Mouse (Mus musculus): ENCODE results near the gene Cx3cr1. TPM values are rescaled to one million over a fixed set of nuclear protein-coding genes. Genes with fewer than 3 reads are reported as not detected.

The Cx3cr1 gene
- polyA plus RNA-seq, 1 experiment from 2014 or later = 7.5 TPM

DNA sequence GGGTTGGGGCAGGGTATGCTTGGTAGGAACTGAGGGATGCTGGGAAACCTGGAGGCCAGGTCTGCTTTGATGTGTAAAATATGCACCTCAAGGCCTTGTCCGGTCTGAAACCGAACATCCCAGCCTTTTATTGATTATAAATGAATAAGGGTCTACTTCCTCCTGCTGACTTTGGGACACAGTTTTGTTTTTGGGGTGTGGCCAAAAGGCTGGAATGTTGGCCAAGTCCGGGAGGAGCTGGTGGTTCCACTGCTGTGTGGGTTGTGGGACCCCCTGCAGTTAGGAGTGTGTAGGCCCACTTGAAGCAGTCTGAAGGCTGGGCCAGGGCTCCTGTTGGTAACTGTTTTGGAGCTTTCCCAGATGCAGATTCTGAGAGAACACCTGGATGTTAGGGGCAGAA, 63.7 kb downstream of the Cx3cr1 start:
- no peaks in the 10 kb centered on the region for H3K27me3 ChIP-seq (ENCODE audit: control insufficient read depth, insufficient read depth, low read length)
- H3K27ac ChIP-seq (replicated peaks in 1 of 2; ENCODE audit: control insufficient read depth in 1 of 2, insufficient read depth in 1 of 2, low read depth in 2 of 2, low read length in 2 of 2) = no peak overlapping the region
- H3K4me1 ChIP-seq (ENCODE audit: control insufficient read depth in 2 of 2, insufficient read depth in 2 of 2, low read length in 2 of 2) = peaks cover 6 to 17% of the 10 kb centered on the region in 2 experiments
- H3K9me3 ChIP-seq (ENCODE audit: control insufficient read depth, low read length) = peaks cover 5% of the 10 kb centered on the region; the same call in 1 of the 2 replicates
- ATAC-seq (ENCODE audit: insufficient number of reproducible peaks, insufficient read depth, low FRiP score, low read depth) = no peak
- H3K36me3 ChIP-seq (ENCODE audit: control insufficient read depth, insufficient read depth, low read length) = no peaks in the 10 kb centered on the region
- no peak overlapping the region for H3K9ac ChIP-seq (ENCODE audit: low read length)
- 70% methylated on average over 3 of the region's 3 CpGs for WGBS
- no peak overlapping the region for H3K4me2 ChIP-seq (ENCODE audit: low read length)
- H3K4me3 ChIP-seq (ENCODE audit: control insufficient read depth in 1 of 2, insufficient read depth in 1 of 2, low read depth in 1 of 2, low read length in 2 of 2) = no peak overlapping the region

- Histone ChIP-seq H3K36me3 (ENCODE audit: control insufficient read depth, insufficient read depth, low read length) (no peaks in the 10 kb centered on the region), H3K27ac (replicated peaks in 1 of 2; ENCODE audit: control insufficient read depth in 1 of 2, insufficient read depth in 1 of 2, low read depth in 2 of 2, low read length in 2 of 2) (no peak overlapping the region), H3K4me3 (ENCODE audit: control insufficient read depth in 1 of 2, insufficient read depth in 1 of 2, low read depth in 1 of 2, low read length in 2 of 2) (no peak overlapping the region), H3K4me1 (ENCODE audit: control insufficient read depth in 2 of 2, insufficient read depth in 2 of 2, low read length in 2 of 2) (peaks cover 3 to 15% of the 10 kb centered on the region in 2 experiments), H3K9me3 (ENCODE audit: control insufficient read depth, low read length) (peaks cover 3% of the 10 kb centered on the region; the same call in 1 of the 2 replicates), H3K9ac (ENCODE audit: low read length) (no peak overlapping the region), H3K27me3 (ENCODE audit: control insufficient read depth, insufficient read depth, low read length) (no peaks in the 10 kb centered on the region), H3K4me2 (ENCODE audit: low read length) (no peak overlapping the region)
- WGBS = 78% methylated on average over 5 of the region's 5 CpGs
- ATAC-seq (ENCODE audit: insufficient number of reproducible peaks, insufficient read depth, low FRiP score, low read depth) = no peak
Observed at GRCm38 (mm10) chr9:120002893-120003292, 66.8 kb downstream of the Cx3cr1 start.

GRCm38 (mm10) chr9:120001945-120002725, 67.5 kb downstream of the Cx3cr1 start:
- H3K27ac ChIP-seq (replicated peaks in 1 of 2; ENCODE audit: control insufficient read depth in 1 of 2, insufficient read depth in 1 of 2, low read depth in 2 of 2, low read length in 2 of 2) = peak overlapping the region; percentile 86 to 91
- no peaks in the 10 kb centered on the region for H3K27me3 ChIP-seq (ENCODE audit: control insufficient read depth, insufficient read depth, low read length)
- no peaks in the 10 kb centered on the region for H3K9me3 ChIP-seq (ENCODE audit: control insufficient read depth, low read length)
- no peaks in the 10 kb centered on the region for H3K36me3 ChIP-seq (ENCODE audit: control insufficient read depth, insufficient read depth, low read length)
- peak overlapping the region; percentile 47 to 55 for H3K4me3 ChIP-seq (ENCODE audit: control insufficient read depth in 1 of 2, insufficient read depth in 1 of 2, low read depth in 1 of 2, low read length in 2 of 2)
- peak overlapping the region; percentile 81 for H3K4me2 ChIP-seq (ENCODE audit: low read length)
- peaks cover 3 to 15% of the 10 kb centered on the region in 2 experiments for H3K4me1 ChIP-seq (ENCODE audit: control insufficient read depth in 2 of 2, insufficient read depth in 2 of 2, low read length in 2 of 2)
- peak; percentile 92 for ATAC-seq (ENCODE audit: insufficient number of reproducible peaks, insufficient read depth, low FRiP score, low read depth)
- H3K9ac ChIP-seq (ENCODE audit: low read length) = peak overlapping the region; percentile 76
- WGBS = 8% methylated on average over 31 of the region's 31 CpGs

GRCm38 (mm10) chr9:120000761-120001160, 68.9 kb downstream of the Cx3cr1 start:
- Histone ChIP-seq H3K9me3 (ENCODE audit: control insufficient read depth, low read length) (no peaks in the 10 kb centered on the region), H3K36me3 (ENCODE audit: control insufficient read depth, insufficient read depth, low read length) (no peaks in the 10 kb centered on the region), H3K27ac (replicated peaks in 1 of 2; ENCODE audit: control insufficient read depth in 1 of 2, insufficient read depth in 1 of 2, low read depth in 2 of 2, low read length in 2 of 2) (no peak overlapping the region), H3K4me2 (ENCODE audit: low read length) (no peak overlapping the region), H3K27me3 (ENCODE audit: control insufficient read depth, insufficient read depth, low read length) (no peaks in the 10 kb centered on the region), H3K9ac (ENCODE audit: low read length) (no peak overlapping the region), H3K4me1 (ENCODE audit: control insufficient read depth in 2 of 2, insufficient read depth in 2 of 2, low read length in 2 of 2) (peaks cover 3 to 15% of the 10 kb centered on the region in 2 experiments), H3K4me3 (ENCODE audit: control insufficient read depth in 1 of 2, insufficient read depth in 1 of 2, low read depth in 1 of 2, low read length in 2 of 2) (no peak overlapping the region)
- WGBS = 68% methylated on average over 5 of the region's 5 CpGs
- no peak for ATAC-seq (ENCODE audit: insufficient number of reproducible peaks, insufficient read depth, low FRiP score, low read depth)

GRCm38 (mm10) chr9:119999636-120000035, 70.0 kb downstream of the Cx3cr1 start:
- no peak for ATAC-seq (ENCODE audit: insufficient number of reproducible peaks, insufficient read depth, low FRiP score, low read depth)
- Histone ChIP-seq H3K4me2 (ENCODE audit: low read length) (no peak overlapping the region), H3K4me1 (ENCODE audit: control insufficient read depth in 2 of 2, insufficient read depth in 2 of 2, low read length in 2 of 2) (peaks cover 3 to 15% of the 10 kb centered on the region in 2 experiments), H3K9ac (ENCODE audit: low read length) (no peak overlapping the region), H3K9me3 (ENCODE audit: control insufficient read depth, low read length) (no peaks in the 10 kb centered on the region), H3K27me3 (ENCODE audit: control insufficient read depth, insufficient read depth, low read length) (no peaks in the 10 kb centered on the region), H3K27ac (replicated peaks in 1 of 2; ENCODE audit: control insufficient read depth in 1 of 2, insufficient read depth in 1 of 2, low read depth in 2 of 2, low read length in 2 of 2) (no peak overlapping the region), H3K36me3 (ENCODE audit: control insufficient read depth, insufficient read depth, low read length) (no peaks in the 10 kb centered on the region), H3K4me3 (ENCODE audit: control insufficient read depth in 1 of 2, insufficient read depth in 1 of 2, low read depth in 1 of 2, low read length in 2 of 2) (no peak overlapping the region)
- WGBS = 61% methylated on average over 6 of the region's 6 CpGs

DNA sequence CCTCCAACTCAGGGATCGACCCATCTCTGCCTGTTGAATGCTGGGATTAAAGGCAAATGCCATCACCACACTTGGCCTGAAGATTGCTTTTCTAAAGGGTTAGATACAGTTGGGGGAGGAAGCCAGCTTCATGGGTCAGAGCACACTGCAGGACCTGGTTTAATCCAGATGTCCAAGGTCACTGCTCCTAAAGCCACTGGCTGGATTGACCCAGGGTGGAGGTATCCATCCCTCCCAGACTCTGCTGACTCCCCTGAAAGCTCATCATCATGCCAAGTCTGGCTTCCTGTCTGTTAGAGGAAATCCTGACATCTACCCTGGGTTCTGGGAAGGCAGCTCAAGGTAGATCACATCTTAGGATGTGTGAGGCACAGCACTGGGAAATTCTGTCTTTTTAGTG, 70.9 kb downstream of the Cx3cr1 start:
- 74% methylated on average over 1 of the region's 1 CpGs for WGBS
- Histone ChIP-seq H3K4me3 (ENCODE audit: control insufficient read depth in 1 of 2, insufficient read depth in 1 of 2, low read depth in 1 of 2, low read length in 2 of 2) (no peak overlapping the region), H3K9me3 (ENCODE audit: control insufficient read depth, low read length) (no peaks in the 10 kb centered on the region), H3K27me3 (ENCODE audit: control insufficient read depth, insufficient read depth, low read length) (no peaks in the 10 kb centered on the region), H3K4me2 (ENCODE audit: low read length) (no peak overlapping the region), H3K36me3 (ENCODE audit: control insufficient read depth, insufficient read depth, low read length) (no peaks in the 10 kb centered on the region), H3K4me1 (ENCODE audit: control insufficient read depth in 2 of 2, insufficient read depth in 2 of 2, low read length in 2 of 2) (peaks cover 5 to 12% of the 10 kb centered on the region in 2 experiments), H3K9ac (ENCODE audit: low read length) (no peak overlapping the region), H3K27ac (replicated peaks in 1 of 2; ENCODE audit: control insufficient read depth in 1 of 2, insufficient read depth in 1 of 2, low read depth in 2 of 2, low read length in 2 of 2) (no peak overlapping the region)
- no peak for ATAC-seq (ENCODE audit: insufficient number of reproducible peaks, insufficient read depth, low FRiP score, low read depth)

DNA sequence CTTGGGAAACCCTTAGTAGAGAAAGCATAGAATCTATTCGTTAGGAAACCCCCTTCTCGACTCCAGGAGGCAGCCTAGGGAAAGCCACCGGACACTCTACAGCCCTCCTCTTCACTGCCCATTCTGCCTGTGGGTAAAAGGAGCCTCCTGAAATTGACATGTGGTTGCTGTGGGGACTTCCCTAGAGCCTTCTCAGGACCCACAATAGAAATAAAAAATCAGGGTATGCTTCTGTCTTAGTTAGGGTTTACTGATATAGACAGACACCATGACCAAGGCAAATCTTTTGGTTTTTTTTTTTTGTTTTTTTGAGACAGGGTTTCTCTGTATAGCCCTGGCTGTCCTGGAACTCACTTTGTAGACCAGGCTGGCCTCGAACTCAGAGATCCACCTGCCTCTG, 73.6 kb downstream of the Cx3cr1 start:
- Histone ChIP-seq H3K9ac (ENCODE audit: low read length) (no peak overlapping the region), H3K36me3 (ENCODE audit: control insufficient read depth, insufficient read depth, low read length) (no peaks in the 10 kb centered on the region), H3K27me3 (ENCODE audit: control insufficient read depth, insufficient read depth, low read length) (no peaks in the 10 kb centered on the region), H3K4me2 (ENCODE audit: low read length) (no peak overlapping the region), H3K4me3 (ENCODE audit: control insufficient read depth in 1 of 2, insufficient read depth in 1 of 2, low read depth in 1 of 2, low read length in 2 of 2) (no peak overlapping the region), H3K4me1 (ENCODE audit: control insufficient read depth in 2 of 2, insufficient read depth in 2 of 2, low read length in 2 of 2) (peaks cover 3 to 5% of the 10 kb centered on the region in 2 experiments), H3K27ac (replicated peaks in 1 of 2; ENCODE audit: control insufficient read depth in 1 of 2, insufficient read depth in 1 of 2, low read depth in 2 of 2, low read length in 2 of 2) (no peak overlapping the region), H3K9me3 (ENCODE audit: control insufficient read depth, low read length) (no peaks in the 10 kb centered on the region)
- 77% methylated on average over 4 of the region's 4 CpGs for WGBS
- ATAC-seq (ENCODE audit: insufficient number of reproducible peaks, insufficient read depth, low FRiP score, low read depth) = no peak
